Mouse (Mus musculus) left cerebral cortex, postnatal 4 days (tissue): ENCODE measurements at regions not wholly inside any gene's neighbourhood (a gene's known extent, or its start where the extent isn't known, plus 50 kb on each side); places are given as distances from the start of the nearest gene placed in this dataset.

ENCODE experiments used
- DNase-seq: peaks from one replicate; pipeline ENCODE4 v3.0.0-alpha.2; 2022
- intact Hi-C: fragments of 180-260 bp; cut with DNase I; formaldehyde crosslinking; loops from one replicate; pipeline ENCODE4 v1.15.1; 2025

GRCm38 (mm10) chr15:69923833-69924232 is 3423.1 kb upstream of the Lrrc6 start:
- DNase-seq, result peak; percentile 23
- intact Hi-C loops, result loop anchor here (5.0 kb wide), 1 partner anchor 987 kb away; no protein-coding TSS in a partner anchor

DNA sequence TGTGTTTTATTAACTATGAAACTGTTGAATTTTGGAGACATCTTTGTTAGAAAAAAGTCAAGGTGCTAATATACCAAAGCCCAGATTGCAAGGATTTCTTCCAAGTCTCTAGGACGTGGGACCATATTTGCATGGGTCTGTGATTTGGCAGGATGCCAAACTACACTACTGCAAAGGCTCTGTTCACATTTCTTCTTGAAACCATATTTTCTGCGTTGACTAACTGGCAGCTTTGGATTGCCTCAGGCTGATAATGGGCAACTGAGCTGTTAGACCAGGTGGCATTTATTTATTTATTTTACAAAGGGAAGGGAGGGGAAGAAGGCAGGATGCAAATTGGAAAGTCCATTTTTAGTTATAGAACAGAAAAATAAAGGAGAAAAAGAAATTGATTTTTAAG is 3422.6 kb upstream of the Lrrc6 start:
- intact Hi-C loops, result loop anchor here (5.0 kb wide), 1 partner anchor 986 kb away; no protein-coding TSS in a partner anchor
- peak; percentile 51 for DNase-seq

DNA sequence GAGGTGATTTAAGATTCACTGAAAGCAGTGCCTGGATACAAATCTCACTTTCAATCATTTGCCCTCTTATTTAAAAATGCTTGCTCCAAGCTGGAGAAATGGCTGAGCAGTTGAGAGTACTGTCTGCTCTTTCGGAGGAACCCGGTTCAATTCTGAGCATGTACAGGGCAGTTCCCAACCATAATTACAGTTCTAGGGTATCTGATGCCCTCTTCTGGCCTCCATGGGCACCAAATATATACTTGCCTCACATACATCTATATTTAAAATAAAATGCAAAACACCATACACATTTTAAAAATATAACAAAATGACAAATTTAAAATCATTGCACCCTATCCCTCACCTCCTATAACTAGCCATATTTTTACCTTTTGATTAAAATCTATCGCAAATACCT is 3421.5 kb upstream of the Lrrc6 start:
- no peak for DNase-seq
- intact Hi-C loops, result loop anchor here (5.0 kb wide), 1 partner anchor 985 kb away; no protein-coding TSS in a partner anchor

GRCm38 (mm10) chr15:69885764-69886163 is 3385.1 kb upstream of the Lrrc6 start:
- intact Hi-C loops, result no loop called here
- no peak for DNase-seq

GRCm38 (mm10) chr15:69878511-69878910 is 3377.8 kb upstream of the Lrrc6 start:
- intact Hi-C loops, result no loop called here
- DNase-seq, result no peak

GRCm38 (mm10) chr15:69853521-69853920 is 3352.8 kb upstream of the Lrrc6 start:
- DNase-seq, result no peak
- intact Hi-C loops, result no loop called here

GRCm38 (mm10) chr15:69849644-69850043 is 3348.9 kb upstream of the Lrrc6 start:
- DNase-seq, result no peak
- intact Hi-C loops, result no loop called here
